Mouse (Mus musculus) cerebral cortex, adult 2 months (tissue): ENCODE data around the gene Foxn3.

Experiments used
- WGBS: fragments of 180-500 bp; shearing (Covaris S2); methylation state at CpG from one replicate; pipeline ENCODE4 v1.1.7; 2018; 5-methylcytosine and 5-hydroxymethylcytosine counted together

Foxn3 gene

DNA sequence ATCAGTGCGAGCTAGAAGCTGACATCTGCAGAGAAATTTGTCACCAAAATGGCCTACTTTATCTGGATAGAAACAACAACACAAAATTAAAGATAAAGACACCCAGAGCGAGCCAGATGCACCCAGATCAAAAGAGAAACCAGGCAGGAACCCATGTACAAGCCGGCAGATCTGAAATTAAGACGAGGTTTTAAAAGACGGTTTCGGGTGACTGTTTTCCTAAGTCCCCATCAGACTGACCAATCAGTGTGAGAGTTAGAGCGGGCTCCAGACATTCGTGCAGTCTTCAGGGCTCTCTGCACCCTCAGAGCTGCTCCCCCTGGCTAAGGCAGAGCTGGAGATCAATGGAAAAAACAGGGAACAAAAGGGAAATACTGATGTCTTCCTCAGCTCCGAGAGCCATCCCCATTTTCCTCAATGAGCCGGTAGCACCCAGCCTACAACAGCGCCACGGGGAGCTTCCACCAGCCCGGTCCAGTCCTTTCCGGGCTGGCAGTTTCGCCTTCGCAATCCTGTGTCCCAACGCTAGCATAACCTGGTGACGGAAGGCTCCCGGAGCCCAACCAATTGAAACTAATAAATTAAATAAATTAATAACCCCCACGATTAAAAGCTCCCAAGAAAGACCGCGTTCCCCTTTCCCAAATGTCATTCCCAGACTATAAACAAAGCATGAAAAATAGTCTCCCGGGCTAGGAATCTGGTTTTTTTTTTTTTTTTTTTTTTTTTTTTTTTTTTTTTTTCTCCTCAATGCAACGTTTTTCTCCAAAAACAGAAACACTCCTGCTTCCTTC, 1.1 kb downstream of the Foxn3 start:
- under 1% methylated on average over 24 of the region's 24 CpGs for WGBS

DNA sequence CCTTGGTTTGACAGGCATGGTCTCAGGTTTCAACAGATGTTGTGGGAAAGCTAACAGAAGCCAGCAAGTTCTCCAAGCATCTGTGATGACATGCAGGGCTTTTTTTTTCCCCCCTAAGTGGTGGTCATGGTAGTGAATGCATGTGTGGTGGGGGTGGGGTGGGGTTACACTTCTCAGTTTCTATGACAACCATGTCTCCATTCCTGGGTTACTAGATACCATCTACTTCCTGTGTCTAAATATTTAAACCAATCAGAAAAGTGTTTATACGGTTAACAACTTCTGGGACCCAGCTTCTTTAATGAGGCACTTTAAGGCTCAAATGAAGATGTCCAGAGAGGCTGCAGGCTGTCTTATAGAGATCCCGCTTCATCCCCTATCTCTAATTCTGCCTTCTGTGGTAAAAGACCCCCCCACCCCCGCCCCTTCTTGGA, 2.0 kb downstream of the Foxn3 start:
- 33% methylated on average over 3 of the region's 3 CpGs for WGBS

GRCm38 (mm10) chr12:99560701-99561332, 2.6 kb downstream of the Foxn3 start:
- WGBS, result 62% methylated on average over 11 of the region's 11 CpGs

DNA sequence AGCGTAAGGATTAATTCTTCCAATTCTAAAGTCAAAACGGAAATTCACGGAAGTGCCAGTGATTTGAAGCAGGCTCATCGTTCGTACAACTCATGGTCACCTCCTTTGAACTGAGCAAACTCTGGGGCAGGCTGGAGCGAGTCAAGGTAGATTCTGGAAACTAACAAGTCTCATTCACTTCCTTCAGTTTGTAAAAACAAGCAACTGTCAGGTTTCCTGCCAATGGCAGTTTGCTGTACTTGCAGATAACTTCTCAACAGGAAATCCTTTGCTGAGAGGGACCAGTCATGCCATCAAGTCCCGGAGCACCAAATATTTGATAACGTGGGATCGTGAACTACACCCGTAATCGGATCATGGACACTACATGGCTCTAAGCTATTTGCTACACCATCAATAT, 3.9 kb downstream of the Foxn3 start:
- WGBS, result 77% methylated on average over 11 of the region's 11 CpGs

- 61% methylated on average over 4 of the region's 4 CpGs for WGBS
These were observed 4.9 kb downstream of the Foxn3 start for GRCm38 (mm10) chr12:99558476-99558875.

DNA sequence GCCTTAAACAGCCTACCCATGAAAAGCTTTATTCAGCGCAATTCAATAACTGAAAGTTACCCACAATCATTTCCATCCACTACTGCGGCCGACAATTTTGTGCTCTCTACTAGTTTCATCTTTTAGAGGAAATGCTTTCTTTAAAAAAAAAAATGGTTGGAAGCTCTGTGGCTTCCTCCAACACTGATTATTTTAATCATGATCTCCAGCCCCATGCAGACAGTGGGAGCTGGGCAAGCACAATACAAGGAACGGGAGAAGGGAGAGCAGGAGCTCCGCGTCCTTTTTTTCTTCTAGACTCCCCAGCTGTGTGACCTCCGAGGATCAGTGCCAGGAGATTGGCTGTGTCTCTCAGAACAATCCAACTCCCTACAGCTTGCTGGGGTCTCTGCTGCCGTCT, 5.9 kb downstream of the Foxn3 start:
- 60% methylated on average over 8 of the region's 8 CpGs for WGBS

DNA sequence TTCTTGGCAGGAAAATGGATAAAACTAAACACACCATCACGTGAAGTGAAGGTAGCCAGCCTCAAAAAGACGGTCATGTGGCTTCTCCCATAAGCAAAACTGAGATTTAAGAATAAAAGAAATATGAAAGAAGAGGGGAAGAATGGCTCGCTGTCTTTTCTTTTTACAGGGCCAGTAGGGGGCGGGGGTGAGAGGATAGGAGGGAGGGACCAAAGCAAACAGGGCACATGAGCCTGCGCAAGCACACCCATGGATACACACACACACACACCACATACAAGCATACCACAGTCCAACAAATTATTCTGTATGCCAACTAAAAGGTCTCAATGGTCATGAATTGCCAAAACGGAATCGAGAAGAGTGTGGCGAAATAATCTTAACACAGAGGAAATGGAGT, 12.8 kb downstream of the Foxn3 start:
- 79% methylated on average over 8 of the region's 8 CpGs for WGBS

DNA sequence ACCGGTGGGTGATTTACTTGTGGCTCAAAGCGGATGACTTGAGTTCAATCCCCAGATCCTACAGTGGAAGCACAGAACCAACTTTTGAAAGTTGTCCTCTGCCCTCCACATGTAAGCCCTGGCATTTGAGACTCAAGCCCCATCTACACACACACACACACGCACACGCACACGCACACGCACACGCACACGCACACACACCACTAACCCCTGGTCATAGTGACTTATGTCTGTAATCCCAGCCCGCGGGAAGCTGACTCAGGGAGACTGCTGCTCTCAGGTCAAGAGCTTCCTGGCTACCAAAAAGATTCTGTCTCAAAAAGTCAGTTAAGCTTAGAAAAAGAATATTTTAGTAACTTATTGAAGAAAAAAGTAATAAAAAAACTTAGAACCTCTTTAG, 13.6 kb downstream of the Foxn3 start:
- 96% methylated on average over 10 of the region's 10 CpGs for WGBS

DNA sequence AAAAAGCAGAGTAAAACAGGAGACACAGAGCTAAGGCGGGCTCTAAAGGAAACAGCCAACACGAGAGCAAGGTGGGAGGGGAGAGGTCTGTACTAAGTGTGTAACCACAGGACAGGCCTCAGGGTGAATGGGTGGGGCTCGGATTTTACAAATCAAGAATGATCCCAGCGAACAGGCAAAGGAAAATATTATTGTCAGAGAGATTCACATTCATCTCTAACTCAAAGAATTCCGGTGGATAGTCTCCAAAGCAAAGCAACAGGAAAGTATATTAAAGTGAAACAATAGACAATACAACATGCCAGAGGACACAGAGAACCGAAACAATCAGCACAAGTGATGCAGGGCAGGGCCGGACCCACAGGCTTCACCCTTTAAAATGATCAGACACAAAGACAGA, 15.0 kb downstream of the Foxn3 start:
- 80% methylated on average over 7 of the region's 7 CpGs for WGBS

DNA sequence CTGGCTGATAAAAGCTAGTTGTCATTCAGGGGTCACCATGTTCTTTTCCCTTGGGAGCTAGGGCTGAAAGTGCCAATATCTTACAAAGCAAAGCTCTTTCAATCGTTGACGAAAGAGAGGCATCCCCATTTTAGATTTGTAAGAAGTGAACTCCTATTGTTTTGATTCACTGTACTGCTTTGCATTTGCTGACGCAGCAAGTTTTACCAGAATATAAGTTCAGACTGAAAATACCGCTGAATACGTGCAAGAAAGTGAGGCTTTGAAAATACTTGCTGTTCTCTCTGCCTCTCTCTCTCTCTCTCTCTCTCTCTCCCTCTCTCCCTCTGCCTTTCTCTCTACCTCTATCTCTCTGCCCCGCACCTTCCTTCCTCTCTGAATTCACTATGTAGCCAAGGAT, 16.1 kb downstream of the Foxn3 start:
- 83% methylated on average over 6 of the region's 6 CpGs for WGBS

DNA sequence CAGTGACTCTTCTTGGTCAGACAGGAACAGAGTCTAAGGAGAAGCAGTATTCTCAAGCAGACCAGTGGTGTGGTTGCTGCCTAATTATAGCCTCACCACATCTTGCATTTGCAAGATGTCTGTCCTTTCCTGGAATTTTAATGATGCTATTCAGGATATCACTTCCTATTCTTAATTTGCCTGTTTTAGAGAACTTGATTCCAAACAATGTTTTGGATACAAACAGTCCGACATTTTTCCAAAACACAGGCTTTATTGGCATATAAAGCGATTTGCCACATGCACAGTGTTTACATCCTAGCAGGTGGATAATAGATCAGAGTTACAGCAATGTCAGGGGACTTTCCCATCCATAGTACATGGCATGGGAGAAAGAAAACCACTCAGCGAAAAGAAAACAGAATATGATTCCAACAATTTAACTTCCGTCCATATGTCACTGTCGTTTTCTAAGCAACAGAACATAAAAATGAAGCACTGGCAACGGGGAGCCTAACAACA, 18.1 kb downstream of the Foxn3 start:
- 53% methylated on average over 6 of the region's 6 CpGs for WGBS

DNA sequence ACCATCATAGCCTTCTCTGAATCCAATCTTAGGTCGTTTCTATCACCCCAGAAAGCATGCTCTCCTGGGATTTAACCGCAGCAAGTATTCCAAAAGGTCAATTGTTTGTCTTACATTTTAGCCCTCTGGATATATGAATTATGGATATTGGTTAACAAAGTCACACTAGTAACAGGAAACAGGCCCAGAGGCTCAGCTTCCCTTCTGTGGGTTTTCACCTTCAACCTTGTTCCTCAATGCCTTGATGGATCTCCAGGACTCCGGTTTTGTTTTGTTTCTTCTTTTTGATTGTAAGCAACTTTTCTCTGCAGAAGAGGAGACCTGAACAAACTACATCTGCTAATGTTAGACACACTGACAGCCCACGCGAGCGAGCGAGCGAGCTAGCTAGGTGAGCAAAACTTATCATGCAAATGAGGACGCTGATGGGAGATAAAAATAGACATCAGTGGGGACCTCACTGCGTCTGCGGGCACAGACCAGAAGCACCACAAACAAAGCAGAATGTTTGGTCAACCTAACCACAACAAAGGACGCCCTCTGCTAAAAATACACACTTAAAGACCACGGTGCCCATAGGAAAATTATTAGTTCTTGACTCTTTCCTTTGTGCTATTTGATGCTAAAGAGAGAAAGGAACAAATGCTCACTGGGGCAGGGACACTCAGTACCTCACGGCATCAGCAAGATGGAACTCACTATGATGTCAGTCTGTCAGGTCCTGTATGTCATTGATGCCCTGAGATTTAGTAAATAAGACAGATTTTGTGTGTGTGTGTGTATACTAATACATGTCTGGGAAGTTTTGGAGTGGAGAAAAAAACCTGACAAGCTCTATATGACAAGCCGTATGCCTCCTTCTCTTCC, 18.9 kb downstream of the Foxn3 start:
- WGBS, result 78% methylated on average over 15 of the region's 15 CpGs

DNA sequence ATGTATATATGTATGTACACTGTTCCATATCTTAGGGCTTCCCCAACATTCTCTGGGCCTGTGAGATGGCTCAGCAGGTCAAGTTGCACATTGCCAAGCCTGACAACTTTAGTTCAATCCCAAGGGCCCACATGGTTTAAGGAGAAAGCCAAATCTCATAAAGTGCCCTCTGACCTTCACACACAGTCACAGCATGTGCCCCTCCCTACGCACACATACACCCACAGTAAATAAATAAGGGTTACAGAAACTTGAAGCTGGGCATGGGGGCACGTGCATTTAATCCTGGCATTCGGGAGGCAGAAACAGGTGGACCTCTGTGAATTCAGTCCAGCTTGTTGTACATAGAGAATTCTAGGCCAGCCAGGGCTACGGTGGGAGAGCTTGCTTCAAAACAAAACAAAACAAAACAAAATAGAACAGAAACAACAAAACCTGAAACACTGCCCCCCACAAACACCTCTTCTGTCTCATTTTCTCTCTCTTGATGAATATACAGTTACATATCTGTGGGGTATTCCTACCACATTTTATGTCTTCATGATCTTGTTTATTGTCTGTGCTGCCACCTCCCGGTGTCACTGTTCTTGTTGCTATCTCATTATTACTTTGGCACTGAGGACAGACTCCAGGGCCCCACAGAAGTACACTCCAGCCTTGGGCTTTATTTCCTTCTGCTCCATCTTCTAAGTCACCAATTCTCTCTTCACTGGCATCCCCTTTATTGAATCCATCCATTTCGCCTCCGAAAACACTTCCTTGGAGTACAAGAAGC, 19.8 kb downstream of the Foxn3 start:
- WGBS, result 96% methylated on average over 7 of the region's 7 CpGs

GRCm38 (mm10) chr12:99540201-99540600, 23.2 kb downstream of the Foxn3 start:
- 91% methylated on average over 4 of the region's 4 CpGs for WGBS

DNA sequence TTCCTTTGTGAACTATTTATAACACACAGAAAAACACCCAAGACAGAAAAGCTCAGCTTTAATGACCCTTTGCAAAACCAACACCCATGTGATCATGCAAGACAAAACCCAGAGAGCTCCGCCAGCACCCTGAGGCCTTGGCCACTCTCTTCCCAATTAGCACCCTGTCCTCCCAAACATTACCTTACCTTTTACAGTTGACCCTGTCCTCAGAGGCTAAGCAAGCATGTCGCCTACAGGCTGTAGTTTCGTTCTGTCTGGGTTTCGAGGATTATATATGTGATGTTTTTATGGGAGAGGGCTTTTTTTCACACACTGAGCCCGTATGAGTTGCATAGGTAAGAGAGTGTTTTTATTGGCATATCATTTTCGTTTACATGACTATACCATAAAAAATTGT, 26.1 kb downstream of the Foxn3 start:
- WGBS, result over 99% methylated on average over 6 of the region's 6 CpGs

DNA sequence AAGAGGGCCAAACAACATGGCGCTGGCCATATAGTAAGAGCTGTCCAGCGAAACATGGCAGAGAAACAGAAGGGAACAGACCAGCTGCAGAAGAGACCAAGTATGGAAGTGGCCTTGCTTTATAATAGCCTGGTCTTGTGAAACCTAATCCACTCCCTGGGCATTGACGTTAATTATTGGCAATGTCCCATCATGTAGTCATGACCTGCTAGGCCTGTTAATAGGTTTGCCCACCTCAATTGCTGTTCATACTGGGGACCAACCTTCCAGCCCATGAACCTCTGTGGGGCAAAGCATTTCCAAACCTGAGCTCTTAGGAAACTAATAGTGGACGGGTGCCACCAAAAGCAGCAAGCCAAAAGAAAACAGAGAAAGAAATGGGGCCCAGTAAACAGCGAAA, 27.0 kb downstream of the Foxn3 start:
- WGBS, result 94% methylated on average over 5 of the region's 5 CpGs

GRCm38 (mm10) chr12:99532342-99532741, 31.0 kb downstream of the Foxn3 start:
- whole genome bisulfite sequencing, result 84% methylated on average over 7 of the region's 7 CpGs

DNA sequence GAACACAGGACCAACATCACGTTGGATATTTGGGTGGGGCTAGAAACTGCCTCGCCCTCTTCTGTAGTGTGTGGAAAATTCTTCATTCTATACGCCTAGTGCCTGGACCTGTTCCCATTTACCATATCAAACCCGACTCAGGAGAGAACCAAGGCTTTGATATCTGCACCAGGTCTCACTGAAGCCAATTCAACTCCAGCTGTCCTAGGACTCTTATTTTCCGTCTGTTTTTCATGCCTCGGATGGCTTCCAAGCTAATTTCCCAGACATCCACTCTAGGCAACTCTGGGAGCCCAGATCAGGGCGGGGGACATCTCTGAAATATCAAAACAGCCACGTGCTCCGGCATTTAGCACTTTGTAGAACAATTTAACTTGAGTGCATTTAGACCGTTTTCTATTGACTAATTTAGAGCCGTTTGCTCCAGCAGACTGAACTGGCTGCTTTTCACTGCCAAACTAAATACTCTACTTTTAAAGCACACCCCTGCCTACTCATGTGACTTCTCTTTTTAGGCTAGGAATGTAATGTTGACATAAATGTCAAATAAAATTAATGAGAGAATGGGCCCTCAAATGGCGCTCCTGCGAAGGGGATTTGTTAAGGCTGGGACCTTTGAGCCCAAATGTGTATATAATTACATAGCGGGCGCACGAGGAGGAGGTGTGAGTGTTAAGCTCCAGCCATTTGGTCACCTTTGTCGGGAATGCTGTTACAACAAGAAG, 33.5 kb downstream of the Foxn3 start:
- WGBS, result 64% methylated on average over 17 of the region's 17 CpGs

GRCm38 (mm10) chr12:99528958-99529357, 34.4 kb downstream of the Foxn3 start:
- 95% methylated on average over 5 of the region's 5 CpGs for WGBS

- 80% methylated on average over 6 of the region's 6 CpGs for WGBS
These were observed 35.9 kb downstream of the Foxn3 start for GRCm38 (mm10) chr12:99527452-99527851.
